Mouse (Mus musculus) forebrain, embryonic 13.5 days (tissue): ENCODE results near the gene Gm6034. TPM values are rescaled to one million over a fixed set of nuclear protein-coding genes. Genes with fewer than 3 reads are reported as not detected.
A peak's percentile ranks its signal among the peaks of the same experiment; 100 is the strongest.
"Not testable (repeated sequence)": the region's sequence is repeated elsewhere in the genome, so short reads cannot be mapped to it uniquely, and the experiment has no call there.

Experiments
- ATAC-seq: fragments of 200-750 bp; cut with Nextera tagmentation; 2 replicates; pipeline ENCODE4 v1.8.0; 2017
- H3K27ac ChIP-seq: fragments of 300-500 bp; sonication (generic); 2 replicates; pipeline ENCODE4 v1.5.1; 2015; ENCODE audit warnings: inconsistent platforms, mild to moderate bottlenecking, moderate library complexity
- H3K27me3 ChIP-seq: fragments of 300-500 bp; sonication (generic); 2 replicates; pipeline ENCODE4 v1.6.1; 2015; ENCODE audit warnings: mild to moderate bottlenecking, inconsistent platforms
- H3K36me3 ChIP-seq: fragments of 300-500 bp; sonication (generic); 2 replicates; pipeline ENCODE4 v1.6.1; 2015; ENCODE audit warnings: mild to moderate bottlenecking, inconsistent platforms; ENCODE audit not compliant: poor library complexity, severe bottlenecking
- H3K4me1 ChIP-seq: fragments of 300-500 bp; sonication (generic); 2 replicates; pipeline ENCODE4 v1.6.1; 2015; ENCODE audit warnings: inconsistent platforms
- H3K4me2 ChIP-seq: fragments of 300-500 bp; sonication (generic); 2 replicates; pipeline ENCODE4 v1.6.1; 2015; ENCODE audit warnings: inconsistent platforms, mild to moderate bottlenecking, moderate library complexity
- H3K4me3 ChIP-seq: fragments of 300-500 bp; sonication (generic); 2 replicates; pipeline ENCODE4 v1.5.1; 2015; ENCODE audit warnings: mild to moderate bottlenecking, inconsistent platforms
- H3K9ac ChIP-seq: fragments of 300-500 bp; sonication (generic); 2 replicates; pipeline ENCODE4 v1.6.1; 2015; ENCODE audit warnings: mild to moderate bottlenecking, inconsistent platforms
- H3K9me3 ChIP-seq: fragments of 300-500 bp; sonication (generic); replicated peaks from 2 replicates; pipeline ENCODE4 v1.6.1; 2016; ENCODE audit warnings: inconsistent platforms
- WGBS: fragments of 180-500 bp; shearing (Covaris S2); methylation state at CpG from one replicate; pipeline ENCODE4 v1.1.7; 2015; 5-methylcytosine and 5-hydroxymethylcytosine counted together
- polyA plus RNA-seq: library from polyadenylated mRNA; unstranded; fragments of >200 nt; fragmentation: Nextera tagmentation; extraction: Ambion mirVana; gene quantifications from 2 replicates; pipeline ENCODE4 v1.2.1, GENCODE M21; 2015

Gene Gm6034
- polyA plus RNA-seq, 1 experiment from 2014 or later, result not detected

GRCm38 (mm10) chr17:36025901-36026300 is 16.9 kb upstream of the Gm6034 start:
- 95% methylated on average over 4 of the region's 4 CpGs for WGBS
- H3K4me3 ChIP-seq, result no peak overlapping the region
- H3K4me2 ChIP-seq, result no peak overlapping the region
- H3K36me3 ChIP-seq, result no peaks in the 10 kb centered on the region
- no peak overlapping the region for H3K9ac ChIP-seq
- ATAC-seq, result no peak
- no peak overlapping the region for H3K27ac ChIP-seq
- H3K9me3 ChIP-seq, result no peaks in the 10 kb centered on the region
- H3K4me1 ChIP-seq, result peaks cover under 1% of the 10 kb centered on the region; the same call in 1 of the 2 replicates
- no peaks in the 10 kb centered on the region for H3K27me3 ChIP-seq

- ATAC-seq, result no peak
- H3K4me1 ChIP-seq, result peaks cover 9% of the 10 kb centered on the region
- no peaks in the 10 kb centered on the region for H3K27me3 ChIP-seq
- no peak overlapping the region for H3K9ac ChIP-seq
- no peaks in the 10 kb centered on the region for H3K9me3 ChIP-seq
- H3K4me3 ChIP-seq, result no peak overlapping the region
- H3K4me2 ChIP-seq, result no peak overlapping the region
- 93% methylated on average over 4 of the region's 4 CpGs for WGBS
- no peaks in the 10 kb centered on the region for H3K36me3 ChIP-seq
- H3K27ac ChIP-seq, result no peak overlapping the region
These were observed 15.1 kb upstream of the Gm6034 start for GRCm38 (mm10) chr17:36027663-36028062.

- Histone ChIP-seq H3K27ac (no peak overlapping the region), H3K4me1 (peaks cover 9% of the 10 kb centered on the region), H3K27me3 (no peaks in the 10 kb centered on the region), H3K4me3 (no peak overlapping the region), H3K9me3 (no peaks in the 10 kb centered on the region), H3K36me3 (no peaks in the 10 kb centered on the region), H3K4me2 (no peak overlapping the region), H3K9ac (no peak overlapping the region)
- 89% methylated on average over 7 of the region's 7 CpGs for WGBS
- no peak for ATAC-seq
These were observed 13.7 kb upstream of the Gm6034 start for GRCm38 (mm10) chr17:36028879-36029619.

- not testable (repeated sequence) for H3K4me1 ChIP-seq, H3K9me3 ChIP-seq, H3K36me3 ChIP-seq, H3K27ac ChIP-seq, ATAC-seq, H3K4me2 ChIP-seq, H3K9ac ChIP-seq, H3K27me3 ChIP-seq, H3K4me3 ChIP-seq
- 93% methylated on average over 4 of the region's 4 CpGs for WGBS
These were observed 12.6 kb upstream of the Gm6034 start for GRCm38 (mm10) chr17:36030046-36030702.

- H3K4me1 ChIP-seq, H3K27ac ChIP-seq, H3K27me3 ChIP-seq, ATAC-seq, H3K9me3 ChIP-seq, H3K36me3 ChIP-seq: not testable (repeated sequence)
- Histone ChIP-seq H3K9ac (peak overlapping the region; percentile 65), H3K4me2 (peak overlapping the region; percentile 81), H3K4me3 (peak overlapping the region; percentile 47)
- WGBS, result 34% methylated on average over 8 of the region's 8 CpGs
These were observed 11.8 kb upstream of the Gm6034 start for GRCm38 (mm10) chr17:36030703-36031582.

- Histone ChIP-seq H3K4me2 (peak overlapping the region; percentile 81), H3K4me3 (peak overlapping the region; percentile 47), H3K9ac (peak overlapping the region; percentile 65)
- 1% methylated on average over 40 of the region's 40 CpGs for WGBS
- not testable (repeated sequence) for H3K4me1 ChIP-seq, H3K27ac ChIP-seq, H3K9me3 ChIP-seq, H3K27me3 ChIP-seq, H3K36me3 ChIP-seq
- ATAC-seq, result peak; percentile 61
These were observed 11.0 kb upstream of the Gm6034 start for GRCm38 (mm10) chr17:36031583-36032331.

- WGBS, result under 1% methylated on average over 25 of the region's 25 CpGs
These were observed 10.3 kb upstream of the Gm6034 start, which contains the start of gene H2-T23 for GRCm38 (mm10) chr17:36032351-36032875. Gene H2-T23 (minus strand): TSS chr17:36032855.

GRCm38 (mm10) chr17:36034524-36034923 is 8.2 kb upstream of the Gm6034 start:
- not testable (repeated sequence) for H3K4me1 ChIP-seq, H3K36me3 ChIP-seq, H3K27me3 ChIP-seq, H3K9me3 ChIP-seq, H3K4me3 ChIP-seq, ATAC-seq, H3K4me2 ChIP-seq, H3K9ac ChIP-seq, H3K27ac ChIP-seq
- WGBS, result 64% methylated on average over 3 of the region's 3 CpGs

More at GRCm38 (mm10) chr17:36032351-36032875, 10.3 kb upstream of the Gm6034 start, which contains the start of gene H2-T23:
- not testable (repeated sequence) for H3K27me3 ChIP-seq, H3K36me3 ChIP-seq, H3K9me3 ChIP-seq, H3K27ac ChIP-seq, H3K4me1 ChIP-seq
- Histone ChIP-seq H3K9ac (peak within 1 kb of the TSS; percentile 65), H3K4me2 (peak within 1 kb of the TSS; percentile 81), H3K4me3 (peak within 1 kb of the TSS; percentile 47)
- peak; percentile 55 for ATAC-seq

GRCm38 (mm10) chr17:36035010-36035638 is 7.6 kb upstream of the Gm6034 start:
- H3K4me1 ChIP-seq, H3K4me3 ChIP-seq, H3K9me3 ChIP-seq, H3K27me3 ChIP-seq, H3K27ac ChIP-seq, H3K4me2 ChIP-seq, H3K9ac ChIP-seq, H3K36me3 ChIP-seq, ATAC-seq: not testable (repeated sequence)
- 40% methylated on average over 3 of the region's 3 CpGs for WGBS

GRCm38 (mm10) chr17:36036126-36036525 is 6.6 kb upstream of the Gm6034 start:
- H3K9ac ChIP-seq, H3K4me2 ChIP-seq, H3K27ac ChIP-seq, ATAC-seq, H3K4me3 ChIP-seq, H3K36me3 ChIP-seq, H3K4me1 ChIP-seq, H3K27me3 ChIP-seq, H3K9me3 ChIP-seq: not testable (repeated sequence)
- WGBS, result 88% methylated on average over 13 of the region's 13 CpGs

- WGBS, result 73% methylated on average over 2 of the region's 2 CpGs
- H3K27ac ChIP-seq, ATAC-seq, H3K4me1 ChIP-seq, H3K4me2 ChIP-seq, H3K36me3 ChIP-seq, H3K9ac ChIP-seq, H3K4me3 ChIP-seq, H3K27me3 ChIP-seq, H3K9me3 ChIP-seq: not testable (repeated sequence)
These were observed 2.2 kb upstream of the Gm6034 start for GRCm38 (mm10) chr17:36040604-36041003.
